Mouse (Mus musculus) CH12.LX (cell line): ENCODE results near the gene Trim60.

Source experiments
- CTCF ChIP-seq, 2 experiments: IDR thresholded peaks in 1 of 2; conservative IDR thresholded peaks in 1 of 2; 2 replicates each; pipeline ENCODE4 v1.5.1; 2011 to 2012; ENCODE audit warnings: low read depth in 2 of 2, low read length in 2 of 2, improper control_type of control experiment in 1 of 2, inconsistent platforms in 1 of 2, mild to moderate bottlenecking in 1 of 2, moderate library complexity in 1 of 2
- EP300 ChIP-seq: IDR thresholded peaks from 2 replicates; pipeline ENCODE4 v1.6.1; 2011; ENCODE audit warnings: low read length, improper control_type of control experiment
- MAX ChIP-seq: IDR thresholded peaks from 2 replicates; pipeline ENCODE4 v1.6.1; 2011; ENCODE audit warnings: low read length, improper control_type of control experiment
- POLR2A ChIP-seq: IDR thresholded peaks from 2 replicates; pipeline ENCODE4 v1.6.1; 2011; ENCODE audit warnings: low read depth, mild to moderate bottlenecking, improper control_type of control experiment, low read length
- USF2 ChIP-seq: conservative IDR thresholded peaks from 2 replicates; pipeline ENCODE4 v1.6.1; 2011; ENCODE audit warnings: low read depth, low read length, improper control_type of control experiment

GRCm38 (mm10) chr8:65067694-65068472, 49.5 kb upstream of the Trim60 start:
- TF ChIP-seq EP300: no peak
- TF ChIP-seq CTCF (conservative IDR thresholded peaks at IDR 0.05 in 1 of 2, IDR thresholded peaks at IDR 0.05 in 1 of 2; ENCODE audit: low read depth in 2 of 2, low read length in 2 of 2): no peak
- no peak for TF ChIP-seq POLR2A
- no peak for TF ChIP-seq USF2
- TF ChIP-seq MAX: no peak
